Mouse (Mus musculus) thymus, adult 2 months (tissue): ENCODE measurements at regions not wholly inside any gene's neighbourhood (a gene's known extent, or its start where the extent isn't known, plus 50 kb on each side); places are given as distances from the start of the nearest gene placed in this dataset.

Experiments used
- CTCF ChIP-seq: fragments of 200-500 bp; IDR thresholded peaks from 2 replicates; pipeline ENCODE4 v1.5.1; 2012; ENCODE audit warnings: mild to moderate bottlenecking, control low read depth, low read length, moderate library complexity, borderline replicate concordance; ENCODE audit not compliant: control insufficient read depth, poor library complexity, insufficient read depth; ENCODE audit errors: extremely low read depth
- POLR2A ChIP-seq: fragments of 200-500 bp; IDR thresholded peaks from 2 replicates; pipeline ENCODE4 v1.6.1; 2012; ENCODE audit warnings: mild to moderate bottlenecking, low read length, control low read depth, moderate library complexity; ENCODE audit not compliant: control insufficient read depth, poor library complexity, insufficient read depth; ENCODE audit errors: extremely low read depth

- no peak for TF ChIP-seq CTCF
- TF ChIP-seq POLR2A: no peak
Measured at GRCm38 (mm10) chr8:125345571-125345970, 224.0 kb downstream of the Sipa1l2 start.
